Mouse (Mus musculus) kidney, adult 2 months (tissue): ENCODE data around the gene Wnt7b.

ENCODE experiments used
- CTCF ChIP-seq: fragments of 200-500 bp; conservative IDR thresholded peaks from 2 replicates; pipeline ENCODE4 v1.5.1; 2011; ENCODE audit warnings: low read depth, mild to moderate bottlenecking, control low read depth, low read length, moderate library complexity, mixed read lengths; ENCODE audit not compliant: insufficient read depth, insufficient read length
- POLR2A ChIP-seq: fragments of 200-500 bp; IDR thresholded peaks from one replicate; pipeline ENCODE4 v1.6.1; 2011; ENCODE audit warnings: low read depth, low read length, control low read depth

DNA sequence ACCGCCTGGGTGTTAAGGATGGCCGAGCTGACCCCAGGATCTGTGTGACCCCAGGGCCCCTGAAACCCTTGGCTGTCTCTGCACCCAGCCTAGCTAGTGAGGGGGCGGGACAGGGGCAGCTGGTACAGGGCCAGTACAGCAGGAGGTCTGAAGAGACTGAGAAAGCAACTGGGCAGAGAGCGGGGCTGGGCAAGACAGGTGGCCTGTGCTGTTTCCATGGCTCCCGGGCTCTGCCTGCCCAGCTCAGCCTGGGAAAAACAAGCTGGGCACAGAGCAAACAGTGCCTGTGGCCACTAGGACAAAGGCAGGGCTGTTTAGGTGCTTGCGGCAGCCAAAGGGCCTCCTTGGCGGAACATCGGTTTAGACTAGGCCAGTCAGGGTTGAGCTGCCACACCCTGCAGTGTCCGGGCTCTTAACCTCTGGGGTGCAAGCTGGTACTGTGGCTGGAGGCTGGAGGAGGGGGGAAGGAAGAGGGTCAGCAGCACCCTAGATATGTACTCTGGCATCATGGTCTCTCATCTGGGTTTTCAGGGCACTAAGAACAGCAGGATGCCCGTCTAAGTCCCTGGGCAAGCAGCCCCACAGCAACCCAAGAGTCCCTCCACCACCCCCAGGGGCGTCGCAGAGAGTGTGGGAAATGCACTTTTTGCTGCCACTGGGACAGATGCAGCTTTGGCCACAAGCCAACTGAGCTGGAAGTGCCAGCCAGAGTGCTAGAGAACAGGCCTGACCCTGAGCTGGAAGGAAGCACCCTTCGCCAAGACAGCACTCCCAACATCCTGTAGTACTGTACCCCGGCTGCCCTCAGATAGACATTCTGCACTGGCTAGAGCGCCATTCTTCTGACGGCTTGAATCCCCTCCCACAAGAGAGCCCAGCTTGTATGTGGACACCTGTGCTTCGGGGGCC lies 31.3 kb upstream of the Wnt7b start:
- TF ChIP-seq POLR2A (no peak), CTCF (peak; percentile 25; the same call in 1 of the 2 replicates)
